Mouse (Mus musculus): ENCODE data around the gene G6pc2.

DNA sequence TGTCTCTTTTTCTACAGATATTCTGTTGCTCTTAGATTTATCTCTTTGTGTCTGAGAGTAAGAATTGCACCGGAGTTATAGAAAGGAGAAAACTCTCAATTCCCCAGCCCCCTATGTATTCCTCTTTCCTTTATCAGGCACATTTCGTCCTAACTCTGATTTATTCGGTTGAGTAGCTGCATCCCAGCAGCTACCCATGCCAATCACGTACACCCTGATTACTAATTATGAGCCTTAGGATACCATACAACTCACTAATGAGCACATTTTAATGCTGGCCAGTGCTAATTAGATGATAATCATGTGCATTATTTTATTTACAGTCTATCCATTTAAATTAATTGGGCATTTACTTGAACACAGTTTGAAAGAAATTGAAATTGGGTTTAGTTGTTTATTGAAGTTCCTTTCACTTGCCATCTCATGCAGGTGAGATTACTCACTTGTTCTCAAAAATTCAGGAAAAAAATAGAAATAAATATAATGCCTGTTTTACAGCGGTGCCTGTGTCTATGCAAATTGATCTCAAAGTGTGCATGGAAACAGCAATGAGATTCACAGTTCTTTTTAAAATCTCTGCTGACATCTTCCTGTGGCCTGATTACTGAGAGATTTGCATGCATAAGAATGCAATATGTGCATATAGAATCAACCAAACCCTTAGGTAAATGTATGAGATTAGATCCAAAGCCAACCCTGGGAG, 24.3 kb downstream of the G6pc2 start:
- TF ChIP-seq POLR2A (IDR thresholded peaks at IDR 0.05; ENCODE audit: low read depth, low read length) (no peak), CTCF (conservative IDR thresholded peaks at IDR 0.05; ENCODE audit: insufficient read depth, insufficient read length, low read depth, low read length) (no peak)
